Mouse (Mus musculus): ENCODE measurements around the gene Stac2. TPM values are rescaled to one million over a fixed set of nuclear protein-coding genes. Genes with fewer than 3 reads are reported as not detected.

The Stac2 gene
- polyA plus RNA-seq (2016; fragmentation: Nextera tagmentation; extraction: Ambion mirVana): 0.32 and 0.42 TPM in 2 replicates

GRCm38 (mm10) chr11:98052989-98053834 lies at the start of gene Stac2:
Stac2 (minus strand) TSS chr11:98053462.
- no peaks in the 10 kb centered on the region for H3K36me3 ChIP-seq (replicated peaks)
- H3K27ac ChIP-seq: peak within 1 kb of the TSS; percentile 63
- peaks cover 46% of the 10 kb centered on the region for H3K4me1 ChIP-seq
- DNase-seq (ENCODE audit: extremely low spot score, low spot score): peak; percentile 87
- no peaks in the 10 kb centered on the region for H3K9me3 ChIP-seq
- H3K4me3 ChIP-seq: peak within 1 kb of the TSS; percentile 51
- 1% methylated on average over 46 of the region's 48 CpGs for WGBS
- peaks cover 86% of the 10 kb centered on the region for H3K27me3 ChIP-seq (ENCODE audit: poor library complexity, severe bottlenecking)

DNA sequence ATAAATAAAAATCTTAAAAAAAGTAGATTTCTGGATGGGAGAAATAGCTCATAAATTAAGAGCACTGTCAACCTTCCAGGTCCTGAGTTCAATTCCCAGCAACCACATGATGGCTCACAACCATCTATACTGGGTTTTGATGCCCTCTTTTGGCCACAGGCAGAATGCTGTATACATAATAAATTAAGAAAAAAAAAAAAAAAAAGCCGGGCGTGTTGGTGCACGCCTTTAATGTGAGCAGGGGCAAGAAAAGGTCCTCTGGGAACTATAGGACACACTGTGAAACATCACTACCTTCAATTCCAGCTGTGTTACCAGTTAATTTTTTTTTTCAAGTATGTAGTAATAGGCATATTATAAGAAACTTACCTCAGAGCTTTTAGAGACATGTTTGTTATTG lies 48.1 kb upstream of the Stac2 start:
- WGBS: 93% methylated on average over 3 of the region's 3 CpGs

GRCm38 (mm10) chr11:98090583-98090982 lies 37.3 kb upstream of the Stac2 start:
- DNase-seq (ENCODE audit: extremely low spot score, low spot score): no peak
- Histone ChIP-seq H3K27ac (no peak overlapping the region), H3K9me3 (no peaks in the 10 kb centered on the region), H3K4me3 (no peak overlapping the region), H3K4me1 (peaks cover 7% of the 10 kb centered on the region), H3K27me3 (ENCODE audit: poor library complexity, severe bottlenecking) (no peaks in the 10 kb centered on the region), H3K36me3 (replicated peaks) (peaks cover 78% of the 10 kb centered on the region)
- 93% methylated on average over 9 of the region's 9 CpGs for WGBS

More for the DNA sequence above, 48.1 kb upstream of the Stac2 start:
- peaks cover 87% of the 10 kb centered on the region for H3K36me3 ChIP-seq (replicated peaks)
- H3K27ac ChIP-seq: no peak overlapping the region
- DNase-seq (ENCODE audit: extremely low spot score, low spot score): no peak
- H3K4me1 ChIP-seq: no peaks in the 10 kb centered on the region
- H3K4me3 ChIP-seq: no peak overlapping the region
- no peaks in the 10 kb centered on the region for H3K27me3 ChIP-seq (ENCODE audit: poor library complexity, severe bottlenecking)
- H3K9me3 ChIP-seq: no peaks in the 10 kb centered on the region

DNA sequence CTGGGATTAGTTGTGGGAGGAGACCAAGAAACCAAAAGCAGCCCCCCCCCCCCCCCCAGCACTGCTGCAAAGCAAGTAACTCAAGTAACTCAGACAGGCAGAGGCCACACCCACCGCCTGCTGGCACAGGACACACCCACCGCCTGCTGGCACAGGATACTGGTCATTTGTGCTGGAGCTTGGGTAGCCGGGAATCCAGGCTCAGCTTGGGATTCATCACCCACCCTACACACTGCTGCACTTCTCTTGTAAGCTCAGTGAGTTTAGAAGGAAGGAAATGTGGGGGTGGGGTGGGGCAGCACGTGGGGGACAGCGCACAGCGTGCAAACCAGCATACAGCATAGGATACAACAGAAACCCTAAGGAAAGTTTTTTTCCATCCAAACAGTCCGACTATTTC lies 35.0 kb upstream of the Stac2 start:
- no peak for DNase-seq (ENCODE audit: extremely low spot score, low spot score)

GRCm38 (mm10) chr11:98086574-98086973 lies 33.3 kb upstream of the Stac2 start:
- H3K27ac ChIP-seq: no peak overlapping the region

More for the DNA sequence above, 35.0 kb upstream of the Stac2 start:
- WGBS: 56% methylated on average over 7 of the region's 7 CpGs
- peaks cover 61% of the 10 kb centered on the region for H3K36me3 ChIP-seq (replicated peaks)
- peaks cover 7% of the 10 kb centered on the region for H3K4me1 ChIP-seq
- H3K27ac ChIP-seq: 0 out of 2 replicates have a peak overlapping the region, but pooled peaks have one; percentile 30
- no peak overlapping the region for H3K4me3 ChIP-seq
- H3K27me3 ChIP-seq (ENCODE audit: poor library complexity, severe bottlenecking): no peaks in the 10 kb centered on the region
- H3K9me3 ChIP-seq: no peaks in the 10 kb centered on the region

DNA sequence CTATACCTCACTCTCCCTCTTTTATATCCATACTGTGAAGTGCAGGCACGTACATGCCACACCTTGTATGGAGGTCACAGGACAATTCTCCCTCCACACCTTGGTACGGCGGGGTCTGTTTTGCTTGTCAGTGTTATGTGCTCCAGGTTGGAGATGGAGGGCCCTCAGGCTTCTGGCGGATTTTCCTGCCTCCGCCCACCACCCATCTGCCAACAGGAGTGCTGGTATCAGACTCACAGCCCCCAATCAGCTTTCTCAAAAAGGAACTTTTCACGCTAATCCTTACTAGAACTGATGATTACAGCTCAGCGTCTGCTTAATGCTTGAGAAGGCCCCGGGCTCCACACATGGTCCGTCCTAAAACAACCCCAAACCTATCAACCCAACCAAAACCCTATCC lies 32.9 kb upstream of the Stac2 start:
- H3K4me1 ChIP-seq: peaks cover 7% of the 10 kb centered on the region
- H3K4me3 ChIP-seq: no peak overlapping the region
- no peaks in the 10 kb centered on the region for H3K9me3 ChIP-seq
- no peaks in the 10 kb centered on the region for H3K27me3 ChIP-seq (ENCODE audit: poor library complexity, severe bottlenecking)
- no peak for DNase-seq (ENCODE audit: extremely low spot score, low spot score)
- 93% methylated on average over 9 of the region's 9 CpGs for WGBS
- H3K36me3 ChIP-seq (replicated peaks): peaks cover 52% of the 10 kb centered on the region
- H3K27ac ChIP-seq: no peak overlapping the region

More at GRCm38 (mm10) chr11:98086574-98086973, 33.3 kb upstream of the Stac2 start:
- Histone ChIP-seq H3K4me3 (no peak overlapping the region), H3K4me1 (peaks cover 7% of the 10 kb centered on the region), H3K27me3 (ENCODE audit: poor library complexity, severe bottlenecking) (no peaks in the 10 kb centered on the region), H3K36me3 (replicated peaks) (peaks cover 54% of the 10 kb centered on the region), H3K9me3 (no peaks in the 10 kb centered on the region)
- no peak for DNase-seq (ENCODE audit: extremely low spot score, low spot score)
- WGBS: 72% methylated on average over 7 of the region's 7 CpGs

DNA sequence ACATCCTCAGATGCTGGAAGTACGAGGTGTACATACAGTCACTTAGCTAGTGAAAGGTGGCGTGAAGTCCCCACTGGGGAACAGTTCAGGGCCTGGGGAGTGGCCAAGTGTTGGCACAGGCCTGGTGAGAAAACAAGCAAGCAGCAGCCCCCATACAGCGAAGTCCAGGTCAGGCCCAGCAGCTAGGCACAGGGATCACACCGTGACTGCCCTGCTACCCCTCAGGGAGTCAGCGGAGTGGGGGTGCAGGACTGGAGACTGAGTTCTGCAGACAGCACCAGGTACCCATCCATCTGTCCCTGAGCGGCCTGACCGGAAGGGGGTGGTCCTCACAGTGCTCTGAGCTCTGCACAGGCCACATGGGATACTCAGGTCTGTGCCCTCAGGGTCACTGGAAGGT lies 29.5 kb upstream of the Stac2 start:
- Histone ChIP-seq H3K4me3 (no peak overlapping the region), H3K4me1 (peaks cover under 1% of the 10 kb centered on the region; the same call in 1 of the 2 replicates), H3K36me3 (replicated peaks) (peaks cover 20% of the 10 kb centered on the region; the same call in 1 of the 2 replicates), H3K27me3 (ENCODE audit: poor library complexity, severe bottlenecking) (no peaks in the 10 kb centered on the region), H3K9me3 (no peaks in the 10 kb centered on the region), H3K27ac (no peak overlapping the region)
- no peak for DNase-seq (ENCODE audit: extremely low spot score, low spot score)
- 86% methylated on average over 7 of the region's 7 CpGs for WGBS

GRCm38 (mm10) chr11:98080450-98080849 lies 27.2 kb upstream of the Stac2 start:
- 0 out of 2 replicates have a peak, but pooled peaks cover 3% of the 10 kb centered on the region for H3K27me3 ChIP-seq (ENCODE audit: poor library complexity, severe bottlenecking)
- H3K27ac ChIP-seq: no peak overlapping the region
- peaks cover 11% of the 10 kb centered on the region; the same call in 1 of the 2 replicates for H3K36me3 ChIP-seq (replicated peaks)
- H3K4me1 ChIP-seq: 0 out of 2 replicates have a peak, but pooled peaks cover 1% of the 10 kb centered on the region
- WGBS: 86% methylated on average over 6 of the region's 6 CpGs
- H3K9me3 ChIP-seq: no peaks in the 10 kb centered on the region
- no peak for DNase-seq (ENCODE audit: extremely low spot score, low spot score)
- no peak overlapping the region for H3K4me3 ChIP-seq

- Histone ChIP-seq H3K36me3 (replicated peaks) (peaks cover 7% of the 10 kb centered on the region; the same call in 1 of the 2 replicates), H3K27me3 (ENCODE audit: poor library complexity, severe bottlenecking) (0 out of 2 replicates have a peak, but pooled peaks cover 3% of the 10 kb centered on the region), H3K4me3 (no peak overlapping the region), H3K4me1 (peaks cover 6% of the 10 kb centered on the region; the same call in 1 of the 2 replicates), H3K27ac (no peak overlapping the region), H3K9me3 (no peaks in the 10 kb centered on the region)
- no peak for DNase-seq (ENCODE audit: extremely low spot score, low spot score)
- 85% methylated on average over 8 of the region's 8 CpGs for WGBS
Measured at GRCm38 (mm10) chr11:98077086-98077485, 23.8 kb upstream of the Stac2 start.

- peak; percentile 87 for DNase-seq (ENCODE audit: extremely low spot score, low spot score)
- no peak overlapping the region for H3K27ac ChIP-seq
- H3K4me3 ChIP-seq: no peak overlapping the region
- H3K4me1 ChIP-seq: peaks cover 6% of the 10 kb centered on the region; the same call in 1 of the 2 replicates
- H3K27me3 ChIP-seq (ENCODE audit: poor library complexity, severe bottlenecking): 0 out of 2 replicates have a peak, but pooled peaks cover 3% of the 10 kb centered on the region
- H3K36me3 ChIP-seq (replicated peaks): no peaks in the 10 kb centered on the region
- H3K9me3 ChIP-seq: no peaks in the 10 kb centered on the region
- 22% methylated on average over 13 of the region's 13 CpGs for WGBS
Measured at GRCm38 (mm10) chr11:98075195-98075808, 22.0 kb upstream of the Stac2 start.

DNA sequence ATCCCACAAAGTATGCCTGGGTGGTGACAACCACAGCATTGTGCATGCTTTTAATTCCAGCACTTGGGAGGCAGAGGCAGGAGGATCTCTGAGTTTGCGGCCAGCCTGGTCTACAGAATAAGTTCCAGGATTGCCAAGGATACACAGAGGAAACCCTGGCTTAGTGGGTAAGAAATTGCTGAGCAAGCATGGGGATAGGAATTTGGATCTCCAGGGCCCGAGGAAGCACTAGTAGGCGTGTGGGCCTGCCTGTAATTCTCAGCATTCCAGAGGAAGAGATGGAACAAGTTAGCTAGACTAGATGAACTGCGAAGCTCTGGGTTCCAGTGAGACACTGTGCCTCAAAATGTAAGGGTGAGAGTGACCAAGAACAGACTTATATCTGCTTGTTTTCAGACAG lies 20.2 kb upstream of the Stac2 start:
- Histone ChIP-seq H3K4me1 (peaks cover 6% of the 10 kb centered on the region; the same call in 1 of the 2 replicates), H3K27ac (no peak overlapping the region), H3K4me3 (no peak overlapping the region), H3K27me3 (ENCODE audit: poor library complexity, severe bottlenecking) (0 out of 2 replicates have a peak, but pooled peaks cover 3% of the 10 kb centered on the region), H3K9me3 (no peaks in the 10 kb centered on the region), H3K36me3 (replicated peaks) (no peaks in the 10 kb centered on the region)
- WGBS: 91% methylated on average over 4 of the region's 4 CpGs
- no peak for DNase-seq (ENCODE audit: extremely low spot score, low spot score)

GRCm38 (mm10) chr11:98067255-98067654 lies 14.0 kb upstream of the Stac2 start:
- H3K4me3 ChIP-seq: no peak overlapping the region
- no peak overlapping the region for H3K27ac ChIP-seq
- H3K4me1 ChIP-seq: peaks cover 6% of the 10 kb centered on the region
- no peak for DNase-seq (ENCODE audit: extremely low spot score, low spot score)
- no peaks in the 10 kb centered on the region for H3K27me3 ChIP-seq (ENCODE audit: poor library complexity, severe bottlenecking)
- WGBS: 94% methylated on average over 21 of the region's 21 CpGs
- no peaks in the 10 kb centered on the region for H3K36me3 ChIP-seq (replicated peaks)
- peaks cover 10% of the 10 kb centered on the region; the same call in 1 of the 2 replicates for H3K9me3 ChIP-seq
